Mouse (Mus musculus): ENCODE data around the gene Slc16a10.

Gene Slc16a10

DNA sequence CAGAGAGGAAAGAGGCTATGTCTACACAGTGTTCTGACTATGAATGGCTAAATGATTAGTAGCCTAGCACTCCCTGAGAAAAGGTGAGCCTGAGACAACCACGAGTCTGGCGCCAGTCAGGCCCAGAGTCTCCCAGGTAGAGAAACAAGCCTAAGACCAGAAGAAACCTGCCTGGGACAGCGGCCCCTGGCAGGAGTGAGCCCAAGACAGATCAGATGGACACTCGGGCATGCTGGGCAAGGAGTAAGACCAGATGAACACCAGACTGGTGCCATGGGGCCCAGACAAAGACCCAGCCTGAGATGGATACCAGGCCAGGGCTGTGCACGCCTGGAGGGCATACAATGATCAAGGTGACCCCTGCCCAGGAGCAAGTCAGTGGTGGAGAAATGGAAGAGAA lies 32.5 kb downstream of the Slc16a10 start:
- DNase-seq (ENCODE audit: low read depth, low spot score) = no peak

- DNase-seq (ENCODE audit: low read depth, low spot score) = no peak
Measured at GRCm38 (mm10) chr10:40108992-40109391, 33.1 kb downstream of the Slc16a10 start.

- DNase-seq (ENCODE audit: low read depth, low spot score) = no peak
Measured at GRCm38 (mm10) chr10:40107995-40108394, 34.1 kb downstream of the Slc16a10 start.

GRCm38 (mm10) chr10:40105174-40105573 lies 36.9 kb downstream of the Slc16a10 start:
- no peak for DNase-seq (ENCODE audit: low read depth, low spot score)

GRCm38 (mm10) chr10:40103790-40104189 lies 38.3 kb downstream of the Slc16a10 start:
- DNase-seq (ENCODE audit: low read depth, low spot score) = no peak

DNA sequence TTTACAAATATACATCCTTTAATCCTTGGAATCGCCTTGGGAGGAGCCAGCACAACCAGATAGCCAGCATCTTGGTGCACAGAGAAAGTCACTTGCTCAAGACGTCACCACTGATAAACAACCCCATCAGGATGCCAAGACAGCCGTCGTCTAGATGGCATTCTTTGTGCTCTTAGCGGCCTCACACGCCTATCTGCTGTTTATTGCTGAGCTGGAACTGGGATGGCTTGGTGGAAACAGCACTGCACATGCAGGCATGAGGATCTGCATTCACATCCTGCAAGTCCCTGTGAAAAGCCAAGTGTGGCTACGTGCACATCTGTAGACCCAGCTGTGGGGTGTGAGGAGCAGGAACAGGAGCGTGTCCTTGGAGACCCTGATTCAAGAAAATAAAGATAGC lies 39.1 kb downstream of the Slc16a10 start:
- no peak for DNase-seq (ENCODE audit: low read depth, low spot score)

DNA sequence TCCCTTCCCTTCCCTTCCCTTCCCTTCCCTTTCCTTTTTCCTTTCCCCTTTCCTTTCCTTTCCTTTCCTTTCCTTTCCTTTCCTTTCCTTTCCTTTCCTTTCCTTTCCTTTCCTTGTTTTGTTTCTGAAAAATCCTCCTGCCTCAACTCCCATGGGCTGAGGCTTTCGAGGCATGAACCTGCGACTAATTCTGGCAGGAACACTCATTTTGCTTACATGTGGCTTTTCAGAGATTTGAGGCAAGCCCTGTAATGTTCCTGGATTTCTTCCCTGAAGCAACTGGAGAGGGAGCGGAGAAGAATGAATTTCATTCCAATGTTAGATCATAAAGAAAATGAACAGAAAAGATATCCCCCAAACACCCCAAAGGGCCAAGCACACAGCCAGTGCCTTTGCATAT lies 39.9 kb downstream of the Slc16a10 start:
- DNase-seq (ENCODE audit: low read depth, low spot score) = no peak

GRCm38 (mm10) chr10:40098441-40098840 lies 43.6 kb downstream of the Slc16a10 start:
- DNase-seq (ENCODE audit: low read depth, low spot score) = no peak

- DNase-seq (ENCODE audit: low read depth, low spot score) = no peak
Measured at GRCm38 (mm10) chr10:40097519-40097918, 44.5 kb downstream of the Slc16a10 start.

- DNase-seq (ENCODE audit: low read depth, low spot score) = no peak
Measured at GRCm38 (mm10) chr10:40094752-40095151, 47.3 kb downstream of the Slc16a10 start.

GRCm38 (mm10) chr10:40093526-40093925 lies 48.5 kb downstream of the Slc16a10 start:
- no peak for DNase-seq (ENCODE audit: low read depth, low spot score)

DNA sequence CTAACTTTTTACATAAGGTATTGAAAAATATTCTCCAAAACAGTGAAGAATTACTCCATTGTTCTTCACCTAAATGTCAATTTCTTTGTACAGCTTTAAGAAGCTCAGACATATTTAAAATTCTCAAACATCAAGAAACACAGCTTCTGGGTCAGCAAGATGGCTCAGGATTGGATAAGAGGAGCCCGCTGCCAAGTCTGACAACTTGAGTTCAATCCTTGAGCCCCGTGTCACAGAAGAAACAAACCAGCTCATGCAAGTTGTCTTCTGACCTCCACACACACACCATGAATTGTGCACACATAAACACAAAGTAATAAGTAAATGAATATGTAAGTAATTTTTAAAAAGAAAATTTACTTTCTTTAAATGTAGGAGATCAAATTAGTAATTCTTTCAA lies 50.6 kb downstream of the Slc16a10 start:
- DNase-seq (ENCODE audit: low read depth, low spot score) = no peak

DNA sequence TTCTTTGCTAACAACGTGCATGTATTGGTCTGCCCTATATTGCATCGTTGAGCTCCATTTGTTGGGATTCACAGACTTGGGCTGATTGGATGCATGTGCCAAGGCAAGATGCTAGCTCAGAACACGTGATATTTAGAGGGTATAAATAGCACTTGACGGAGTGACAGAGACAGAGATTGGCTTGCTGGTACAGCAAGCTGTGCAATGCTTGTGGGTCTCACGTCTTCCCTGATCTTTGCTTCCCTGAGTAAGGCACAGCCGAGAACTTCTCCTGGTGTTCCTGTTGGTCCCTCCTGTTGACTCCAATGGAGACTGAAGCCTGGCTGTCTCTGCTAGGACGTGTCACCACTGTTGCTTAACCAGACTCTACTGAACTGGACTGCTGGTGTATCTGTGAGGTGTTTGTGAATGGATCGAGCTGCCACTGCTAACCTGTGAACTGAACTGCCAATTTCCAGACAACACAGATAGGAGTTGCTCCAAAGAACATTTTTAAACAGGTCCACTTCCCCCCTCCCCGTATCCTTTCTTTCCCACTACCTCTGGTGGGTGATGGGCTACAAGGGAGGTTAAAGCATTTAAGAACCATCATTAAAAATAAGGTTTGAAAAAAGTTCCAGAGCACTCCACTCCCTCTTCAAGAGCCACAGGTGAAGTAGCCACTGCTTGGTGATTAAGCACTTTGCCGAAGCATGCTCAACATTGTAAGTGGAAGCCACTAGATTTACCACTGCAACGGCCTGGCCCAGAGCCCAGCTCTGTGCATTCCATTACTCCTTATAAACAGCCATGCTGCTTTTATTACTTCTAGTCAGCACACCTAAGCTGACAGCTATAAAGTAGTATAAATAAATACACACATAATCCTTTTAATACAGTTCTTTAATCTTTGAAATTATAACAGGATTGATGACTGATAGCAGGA lies 51.3 kb downstream of the Slc16a10 start:
- no peak for DNase-seq (ENCODE audit: low read depth, low spot score)

- no peak for DNase-seq (ENCODE audit: low read depth, low spot score)
Measured at GRCm38 (mm10) chr10:40084332-40085093, 57.5 kb downstream of the Slc16a10 start.

DNA sequence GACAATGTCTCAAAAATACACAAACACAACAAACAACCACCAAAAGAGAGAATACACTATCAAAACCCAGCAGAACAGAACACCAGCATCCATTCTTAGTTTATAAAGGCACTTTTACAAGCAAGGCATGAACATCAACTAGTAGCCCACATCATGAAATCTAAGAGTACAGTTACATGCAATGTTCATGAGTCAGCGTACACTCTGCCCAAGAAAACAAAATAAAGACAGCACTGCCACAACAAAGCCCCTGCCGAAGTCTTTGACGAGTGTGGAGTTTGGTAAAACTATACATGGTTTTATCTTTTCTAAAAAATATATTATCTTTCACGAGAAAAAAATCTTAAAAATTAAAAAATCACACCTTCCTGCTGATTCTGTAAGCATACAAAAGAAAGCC lies 58.5 kb downstream of the Slc16a10 start:
- DNase-seq (ENCODE audit: low read depth, low spot score) = no peak

DNA sequence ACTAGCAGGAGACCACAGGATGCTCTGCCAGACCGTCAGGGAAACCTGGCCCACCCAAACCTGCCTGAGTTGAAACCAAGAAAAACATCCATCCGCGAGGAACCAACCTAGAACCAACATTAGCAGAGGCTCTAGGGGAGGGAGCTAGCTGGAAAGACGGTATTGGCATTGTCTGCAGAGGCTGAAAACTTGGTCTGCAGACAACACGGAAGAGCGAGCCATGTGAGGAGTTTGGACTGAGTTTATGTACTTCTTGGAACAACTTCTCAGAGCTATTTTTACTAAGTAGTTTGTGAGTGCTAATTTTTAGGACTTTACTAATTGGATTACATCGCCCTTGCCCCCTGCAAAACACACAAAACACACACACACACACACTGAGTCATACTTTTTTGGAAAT lies 59.4 kb downstream of the Slc16a10 start:
- no peak for DNase-seq (ENCODE audit: low read depth, low spot score)

DNA sequence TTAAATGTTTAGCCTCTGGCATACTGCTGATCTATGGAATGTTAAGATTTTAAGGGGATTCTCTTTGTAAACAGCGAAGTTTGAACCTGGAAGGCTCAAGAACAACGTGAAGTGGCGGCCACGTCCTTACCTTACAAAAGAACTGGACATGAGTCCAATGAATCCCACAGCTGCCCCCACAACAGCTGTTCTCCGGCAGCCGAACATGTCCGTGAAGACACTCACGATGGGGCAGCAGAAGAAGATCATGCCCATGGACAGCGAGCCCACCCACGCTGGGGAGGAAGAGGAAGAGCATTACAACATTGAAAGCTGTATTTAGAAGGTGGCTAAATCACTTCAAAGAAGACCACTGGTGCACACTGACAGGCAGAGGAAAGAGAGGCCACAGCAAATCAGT lies 61.5 kb downstream of the Slc16a10 start:
- DNase-seq (ENCODE audit: low read depth, low spot score) = no peak

DNA sequence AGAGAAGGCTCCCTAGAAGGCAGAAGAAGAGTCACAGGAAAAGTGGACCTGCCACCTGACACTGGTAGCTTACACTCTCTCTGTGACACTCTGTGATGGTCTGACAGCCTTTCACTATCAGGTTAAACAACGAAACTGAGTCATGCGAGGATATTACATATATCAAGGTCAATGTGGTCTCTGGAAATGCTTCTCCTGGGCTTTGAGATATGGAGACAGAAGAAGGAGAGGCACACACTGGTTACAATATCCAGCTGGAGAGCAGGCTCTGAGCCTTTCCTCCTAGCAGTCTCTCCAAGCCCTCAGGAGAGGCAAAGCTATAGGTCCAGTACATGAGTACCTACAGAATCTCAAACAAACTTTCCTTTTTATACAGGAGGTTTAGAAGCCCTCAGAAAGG lies 62.8 kb downstream of the Slc16a10 start:
- DNase-seq (ENCODE audit: low read depth, low spot score) = no peak

GRCm38 (mm10) chr10:40077960-40078353 lies 64.1 kb downstream of the Slc16a10 start:
- DNase-seq (ENCODE audit: low read depth, low spot score) = no peak

GRCm38 (mm10) chr10:40077346-40077959 lies 64.6 kb downstream of the Slc16a10 start:
- DNase-seq (ENCODE audit: low read depth, low spot score) = no peak

- no peak for DNase-seq (ENCODE audit: low read depth, low spot score)
Measured at GRCm38 (mm10) chr10:40073608-40074007, 68.5 kb downstream of the Slc16a10 start.

- no peak for DNase-seq (ENCODE audit: low read depth, low spot score)
Measured at GRCm38 (mm10) chr10:40070684-40071083, 71.4 kb downstream of the Slc16a10 start.

All from R1 (cell line).